Mouse (Mus musculus) midbrain, embryonic 10.5 days (tissue): ENCODE data around the gene Ankrd42. TPM values are rescaled to one million over a fixed set of nuclear protein-coding genes. Genes with fewer than 3 reads are reported as not detected.

Experiments
- DNase-seq: peaks from one replicate; pipeline ENCODE4 v3.0.0-alpha.2; 2017; ENCODE audit warnings: low spot score
- H3K27ac ChIP-seq: fragments of 300-500 bp; sonication (generic); replicated peaks from 2 replicates; pipeline ENCODE4 v1.5.1; 2016; ENCODE audit warnings: mild to moderate bottlenecking
- H3K27me3 ChIP-seq: fragments of 300-500 bp; sonication (generic); 2 replicates; pipeline ENCODE4 v1.6.1; 2016; ENCODE audit warnings: low read depth, mild to moderate bottlenecking; ENCODE audit not compliant: poor library complexity, severe bottlenecking
- H3K36me3 ChIP-seq: fragments of 300-500 bp; sonication (generic); 2 replicates; pipeline ENCODE4 v1.6.1; 2016; ENCODE audit warnings: mild to moderate bottlenecking, moderate library complexity
- H3K4me1 ChIP-seq: fragments of 300-500 bp; sonication (generic); 2 replicates; pipeline ENCODE4 v1.6.1; 2016
- H3K4me3 ChIP-seq: fragments of 300-500 bp; sonication (generic); 2 replicates; pipeline ENCODE4 v1.5.1; 2016; ENCODE audit warnings: mild to moderate bottlenecking, moderate library complexity
- H3K9me3 ChIP-seq: fragments of 300-500 bp; sonication (generic); replicated peaks from 2 replicates; pipeline ENCODE4 v1.6.1; 2016; ENCODE audit warnings: mild to moderate bottlenecking
- WGBS: fragments of 180-500 bp; shearing (Covaris S2); methylation state at CpG from one replicate; pipeline ENCODE4 v1.1.7; 2016; 5-methylcytosine and 5-hydroxymethylcytosine counted together
- polyA plus RNA-seq: library from polyadenylated mRNA; unstranded; fragments of >200 nt; fragmentation: Nextera tagmentation; extraction: Ambion mirVana; gene quantifications from 2 replicates; pipeline ENCODE4 v1.2.1, GENCODE M21; 2016

Gene Ankrd42
- polyA plus RNA-seq, 1 experiment from 2014 or later = 10.9 TPM

GRCm38 (mm10) chr7:92550990-92551392 lies 86.0 kb downstream of the Ankrd42 start:
- no peak overlapping the region for H3K27ac ChIP-seq

GRCm38 (mm10) chr7:92550248-92550989 lies 86.5 kb downstream of the Ankrd42 start:
- DNase-seq = no peak
- H3K27me3 ChIP-seq = no peaks in the 10 kb centered on the region
- no peaks in the 10 kb centered on the region for H3K4me1 ChIP-seq
- H3K9me3 ChIP-seq = no peaks in the 10 kb centered on the region
- no peak overlapping the region for H3K27ac ChIP-seq
- no peaks in the 10 kb centered on the region for H3K36me3 ChIP-seq
- WGBS = 92% methylated on average over 6 of the region's 6 CpGs
- H3K4me3 ChIP-seq = no peak overlapping the region

More at GRCm38 (mm10) chr7:92550990-92551392, 86.0 kb downstream of the Ankrd42 start:
- no peak for DNase-seq
- WGBS = 60% methylated on average over 4 of the region's 4 CpGs
- Histone ChIP-seq H3K36me3 (no peaks in the 10 kb centered on the region), H3K4me3 (no peak overlapping the region), H3K4me1 (no peaks in the 10 kb centered on the region), H3K9me3 (no peaks in the 10 kb centered on the region), H3K27me3 (no peaks in the 10 kb centered on the region)

- Histone ChIP-seq H3K36me3 (no peaks in the 10 kb centered on the region), H3K27ac (no peak overlapping the region), H3K27me3 (no peaks in the 10 kb centered on the region), H3K9me3 (no peaks in the 10 kb centered on the region), H3K4me3 (no peak overlapping the region), H3K4me1 (no peaks in the 10 kb centered on the region)
- 69% methylated on average over 2 of the region's 2 CpGs for WGBS
- no peak for DNase-seq
These were observed 90.2 kb downstream of the Ankrd42 start for GRCm38 (mm10) chr7:92546763-92547162.

- DNase-seq = no peak
- Histone ChIP-seq H3K36me3 (no peaks in the 10 kb centered on the region), H3K9me3 (no peaks in the 10 kb centered on the region), H3K4me3 (no peak overlapping the region), H3K27me3 (no peaks in the 10 kb centered on the region), H3K27ac (no peak overlapping the region), H3K4me1 (no peaks in the 10 kb centered on the region)
- 80% methylated on average over 6 of the region's 6 CpGs for WGBS
These were observed 104.4 kb downstream of the Ankrd42 start for GRCm38 (mm10) chr7:92532351-92533036.

Other genes with a start within 250 kb of the Ankrd42 start
- 70.1 and 72.4 TPM in 2 replicates for gene Ccdc90b, start 76.0 kb downstream of the Ankrd42 start, polyA plus RNA-seq
- gene Pcf11, start 32.8 kb upstream of the Ankrd42 start, polyA plus RNA-seq = 16.4 and 18.3 TPM in 2 replicates
- gene Rab30, start 104.5 kb upstream of the Ankrd42 start, polyA plus RNA-seq = 15.1 and 18.1 TPM in 2 replicates
- 21.7 and 26.3 TPM in 2 replicates for gene Ddias, start 237.1 kb upstream of the Ankrd42 start, polyA plus RNA-seq
- 20.0 and 20.7 TPM in 2 replicates for gene Prcp, start 237.3 kb upstream of the Ankrd42 start, polyA plus RNA-seq